12 mouse cellular contexts compared by ENCODE assay signal in the genomic region with DNA sequence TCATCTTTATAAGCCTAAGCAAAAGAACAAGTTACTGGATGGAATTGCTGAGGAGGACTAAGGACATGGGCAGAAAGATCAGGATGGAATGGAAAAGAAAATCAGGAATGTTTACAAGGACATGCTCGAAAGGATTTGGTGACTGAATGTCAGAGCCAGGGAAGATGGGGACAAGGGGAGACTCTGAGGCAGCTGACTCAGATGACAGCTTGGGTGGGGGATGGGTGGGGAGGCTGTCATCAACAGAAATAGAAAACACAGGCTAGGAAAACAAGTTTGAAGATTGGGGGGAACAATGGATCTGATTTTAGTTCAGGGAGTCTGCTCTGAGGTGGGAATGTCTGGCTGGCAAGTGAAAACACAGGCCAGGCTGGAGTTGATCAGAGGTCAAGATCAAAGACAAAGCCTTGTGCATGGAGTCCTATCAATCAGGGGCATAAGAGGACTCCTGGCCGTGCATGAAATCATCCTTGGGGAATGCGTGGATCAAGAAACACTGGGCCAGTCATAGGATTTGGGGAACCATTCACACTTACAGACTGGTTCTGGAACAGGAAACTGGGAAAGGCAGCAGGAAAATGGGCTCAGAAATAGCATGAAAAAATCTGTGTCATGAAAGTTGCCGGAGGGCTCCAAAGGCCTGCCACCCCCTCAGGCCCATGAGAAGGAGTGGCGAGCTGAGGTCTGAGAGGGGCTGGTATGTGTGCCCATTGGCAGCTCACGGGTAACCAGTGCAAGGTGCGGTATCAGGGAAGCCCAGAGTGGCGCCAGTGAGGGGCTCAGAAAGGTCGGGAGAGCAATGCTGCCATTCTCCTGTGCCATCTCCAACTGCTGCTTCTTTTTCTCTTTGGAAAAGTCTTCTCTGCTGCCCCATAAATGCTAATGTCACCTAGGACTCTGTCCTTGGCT.
DNase-seq lines count a peak whose midpoint lies in the region; ATAC-seq and TF ChIP-seq lines count a peak whose summit lies in the region.
"Had no signal": no experiment of that assay in that cellular context is flagged by ENCODE, and none has a peak within 500 bp of the region (broad histone marks: within the 10 kb centered on the region; RNA-seq: fewer than 3 reads in every experiment).

No protein-coding gene starts in this region.

- intact Hi-C loops in left cerebral cortex, postnatal 4 days (cut with DNase I), result no loop called here
- intact Hi-C loops in left cerebral cortex, postnatal 14 days (cut with DNase I), result loop anchor here (10.0 kb wide), 1 partner anchor 151 kb away; the partner anchor contains the start of gene Foxn3

- DNase-seq in forebrain, embryonic 14.5 days (ENCODE audit: low spot score), result peak; percentile 52
- DNase-seq in forebrain, embryonic 10.5 days (ENCODE audit: extremely low spot score, low spot score), result no peak
- peak; percentile 35 for DNase-seq in left cerebral cortex, postnatal 4 days
- DNase-seq in left cerebral cortex, postnatal 14 days (ENCODE audit: low spot score in 2 of 2), result no peak
- DNase-seq in urinary bladder, postnatal 36 days (ENCODE audit: low spot score in 2 of 2), result no peak
- DNase-seq: right cerebral cortex, postnatal 4 days had no signal

- no peaks in the 10 kb centered on the region; the same call in 1 of the 2 replicates for H3K4me1 ChIP-seq in forebrain, embryonic 14.5 days (ENCODE audit: control insufficient read depth, insufficient read depth, low read length)
- H3K4me1 ChIP-seq in forebrain, embryonic 10.5 days, result peaks cover 25% of the 10 kb centered on the region
- peaks cover 31% of the 10 kb centered on the region for H3K4me1 ChIP-seq in heart, embryonic 13.5 days
- 0 out of 2 replicates have a peak, but pooled peaks cover 5% of the 10 kb centered on the region for H3K4me1 ChIP-seq in liver, embryonic 12.5 days

- H3K4me2 ChIP-seq in forebrain, embryonic 14.5 days (ENCODE audit: low read length), result no peak overlapping the region
- no peak overlapping the region for H3K4me2 ChIP-seq in heart, embryonic 13.5 days
- peak overlapping the region; percentile 20 for H3K4me2 ChIP-seq in myocyte (ENCODE audit: low read depth)
- no peak overlapping the region for H3K4me2 ChIP-seq in liver, embryonic 12.5 days
- H3K4me2 ChIP-seq: limb, embryonic 15.5 days had no signal

- WGBS in forebrain, embryonic 14.5 days, result 77% methylated on average over 9 of the region's 9 CpGs
- 74% methylated on average over 9 of the region's 9 CpGs for WGBS in forebrain, embryonic 10.5 days
- WGBS in heart, embryonic 13.5 days, result 52% methylated on average over 9 of the region's 9 CpGs
- WGBS in liver, embryonic 12.5 days (ENCODE audit: insufficient replicate concordance), result 49% methylated on average over 9 of the region's 9 CpGs

- no peaks in the 10 kb centered on the region for H3K27me3 ChIP-seq in forebrain, embryonic 14.5 days (replicated peaks; ENCODE audit: control insufficient read depth, insufficient read depth, low read length)
- H3K27me3 ChIP-seq in forebrain, embryonic 10.5 days (ENCODE audit: poor library complexity, severe bottlenecking), result no peaks in the 10 kb centered on the region
- H3K27me3 ChIP-seq in heart, embryonic 13.5 days (replicated peaks), result no peaks in the 10 kb centered on the region
- H3K27me3 ChIP-seq in myocyte (ENCODE audit: control insufficient read depth, insufficient read depth, insufficient read length), result no peaks in the 10 kb centered on the region
- no peaks in the 10 kb centered on the region for H3K27me3 ChIP-seq in liver, embryonic 12.5 days (replicated peaks)
- H3K27me3 ChIP-seq: limb, embryonic 15.5 days had no signal

- H3K79me2 ChIP-seq in myocyte (ENCODE audit: control insufficient read depth, insufficient read depth), result no peaks in the 10 kb centered on the region

- TF ChIP-seq POLR2A in myocyte (IDR thresholded peaks at IDR 0.05; ENCODE audit: insufficient read length, low read depth), result no peak

- H3K36me3 ChIP-seq in forebrain, embryonic 14.5 days (ENCODE audit: control insufficient read depth, insufficient read depth, low read length), result no peaks in the 10 kb centered on the region
- H3K36me3 ChIP-seq in forebrain, embryonic 10.5 days (replicated peaks), result 0 out of 2 replicates have a peak, but pooled peaks cover 2% of the 10 kb centered on the region
- no peaks in the 10 kb centered on the region for H3K36me3 ChIP-seq in heart, embryonic 13.5 days
- no peaks in the 10 kb centered on the region for H3K36me3 ChIP-seq in myocyte (ENCODE audit: control insufficient read depth, insufficient read depth)
- H3K36me3 ChIP-seq in liver, embryonic 12.5 days, result no peaks in the 10 kb centered on the region
- H3K36me3 ChIP-seq: limb, embryonic 15.5 days had no signal

- no peak overlapping the region; the same call in 1 of the 2 replicates for H3K27ac ChIP-seq in forebrain, embryonic 14.5 days (ENCODE audit: low read depth, low read length)
- no peak overlapping the region for H3K27ac ChIP-seq in forebrain, embryonic 10.5 days
- peak overlapping the region; percentile 65 for H3K27ac ChIP-seq in heart, embryonic 13.5 days (replicated peaks)
- no peak overlapping the region for H3K27ac ChIP-seq in liver, embryonic 12.5 days
- H3K27ac ChIP-seq: limb, embryonic 15.5 days; stomach, postnatal 0 days had no signal

- H3K9ac ChIP-seq in forebrain, embryonic 14.5 days (ENCODE audit: low read length), result no peak overlapping the region
- no peak overlapping the region for H3K9ac ChIP-seq in heart, embryonic 13.5 days
- H3K9ac ChIP-seq in liver, embryonic 12.5 days, result no peak overlapping the region
- H3K9ac ChIP-seq: limb, embryonic 15.5 days had no signal

- peak; percentile 37; the same call in 1 of the 2 replicates for ATAC-seq in forebrain, embryonic 14.5 days
- ATAC-seq in heart, embryonic 13.5 days (ENCODE audit: extremely low read depth, insufficient number of reproducible peaks, low FRiP score, low TSS enrichment), result no peak
- no peak for ATAC-seq in liver, embryonic 12.5 days
- ATAC-seq: lung, postnatal 0 days had no signal

- H3K9me3 ChIP-seq in forebrain, embryonic 14.5 days (replicated peaks; ENCODE audit: control insufficient read depth, low read length), result no peaks in the 10 kb centered on the region
- no peaks in the 10 kb centered on the region for H3K9me3 ChIP-seq in forebrain, embryonic 10.5 days
- no peaks in the 10 kb centered on the region for H3K9me3 ChIP-seq in heart, embryonic 13.5 days
- no peaks in the 10 kb centered on the region for H3K9me3 ChIP-seq in liver, embryonic 12.5 days (replicated peaks)
- H3K9me3 ChIP-seq: limb, embryonic 15.5 days had no signal

- no peak overlapping the region for H3K4me3 ChIP-seq in forebrain, embryonic 14.5 days (ENCODE audit: low read depth, low read length)
- H3K4me3 ChIP-seq in forebrain, embryonic 10.5 days, result no peak overlapping the region
- H3K4me3 ChIP-seq in heart, embryonic 13.5 days, result no peak overlapping the region
- no peak overlapping the region for H3K4me3 ChIP-seq in myocyte
- no peak overlapping the region for H3K4me3 ChIP-seq in liver, embryonic 12.5 days
- H3K4me3 ChIP-seq: limb, embryonic 15.5 days had no signal

- no peak overlapping the region for H3ac ChIP-seq in myocyte (ENCODE audit: control insufficient read depth, insufficient read length)

TF ChIP-seq in myocyte, 11 proteins besides CTCF, POLR2A, EP300 and RAD21:
- TF ChIP-seq SRF (IDR thresholded peaks at IDR 0.05; ENCODE audit: control insufficient read depth, insufficient read length, low read depth) (no peak), USF1 (IDR thresholded peaks at IDR 0.05; ENCODE audit: low read depth) (no peak), TCF3 (IDR thresholded peaks at IDR 0.05; ENCODE audit: insufficient read length, low read depth) (no peak), REST (IDR thresholded peaks at IDR 0.05; ENCODE audit: insufficient read depth, insufficient read length) (no peak), POLR2AphosphoS2 (IDR thresholded peaks at IDR 0.05; ENCODE audit: insufficient read length, low read depth) (no peak), E2F4 (IDR thresholded peaks at IDR 0.05; ENCODE audit: insufficient read depth) (no peak), MYOG (IDR thresholded peaks at IDR 0.05; ENCODE audit: control insufficient read depth in 1 of 3, insufficient read depth in 1 of 3, insufficient read length in 2 of 3, low read depth in 2 of 3) (no peak), CEBPB (IDR thresholded peaks at IDR 0.05; ENCODE audit: insufficient read depth, poor library complexity, severe bottlenecking) (no peak), MYOD1 (IDR thresholded peaks at IDR 0.05; ENCODE audit: control insufficient read depth in 1 of 3, insufficient read length in 2 of 3, low read depth in 2 of 3) (no peak), MAX (IDR thresholded peaks at IDR 0.05; ENCODE audit: low read depth) (no peak), TCF12 (IDR thresholded peaks at IDR 0.05; ENCODE audit: insufficient read depth, poor library complexity, severe bottlenecking) (no peak)

Comparison
In these comparisons a context has a peak if more than half of its experiments do, and no peak if none do; other contexts are left out.
1. DNase-seq: peak in forebrain, embryonic 14.5 days (single experiment) and left cerebral cortex, postnatal 4 days (single experiment); none in forebrain, embryonic 10.5 days (single experiment), left cerebral cortex, postnatal 14 days (0 of 2) and urinary bladder, postnatal 36 days (0 of 2).